20 mouse cellular contexts compared by ENCODE assay signal in the genomic region with DNA sequence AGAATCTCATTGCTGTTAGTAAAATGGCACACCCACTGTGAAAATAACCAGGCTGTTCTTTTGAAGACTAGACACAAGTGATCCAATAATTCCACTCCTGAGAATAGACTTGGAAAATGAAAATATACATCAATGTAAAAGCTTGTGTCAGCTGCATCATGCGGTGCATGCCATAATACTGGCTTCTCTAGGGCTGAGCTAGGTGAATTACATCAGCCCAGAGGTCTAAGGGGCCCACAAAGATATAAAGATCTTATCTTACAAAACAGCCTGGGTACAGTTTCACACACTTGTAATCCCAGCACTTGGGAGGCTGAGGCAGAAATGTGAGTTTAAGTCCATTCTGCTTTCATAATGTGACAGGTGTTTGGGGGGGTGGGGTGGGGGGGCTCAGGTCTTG. TPM values are rescaled to one million over a fixed set of nuclear protein-coding genes. Genes with fewer than 3 reads are reported as not detected.
"Had no signal": no experiment of that assay in that cellular context is flagged by ENCODE, and none has a peak within 500 bp of the region (broad histone marks: within the 10 kb centered on the region; RNA-seq: fewer than 3 reads in every experiment).

No protein-coding gene starts in this region.

- H3K27ac ChIP-seq: kidney, embryonic 15.5 days; limb, embryonic 12.5 days; limb, embryonic 15.5 days; liver, embryonic 14.5 days; midbrain, embryonic 10.5 days had no signal

- H3K4me2 ChIP-seq: kidney, embryonic 15.5 days; limb, embryonic 12.5 days; limb, embryonic 15.5 days; liver, embryonic 11.5 days; lung, embryonic 14.5 days had no signal

- ATAC-seq: liver, postnatal 0 days; lung, postnatal 0 days had no signal

- H3K9me3 ChIP-seq: kidney, embryonic 15.5 days; limb, embryonic 12.5 days; limb, embryonic 15.5 days; megakaryocyte, embryonic 14.5 days; midbrain, embryonic 10.5 days had no signal

- H3K4me3 ChIP-seq: kidney, embryonic 15.5 days; limb, embryonic 12.5 days; limb, embryonic 15.5 days; megakaryocyte, embryonic 14.5 days; midbrain, embryonic 10.5 days had no signal

- DNase-seq: kidney, adult 11 months; kidney, adult 8-10 months; kidney, postnatal 14 days; kidney, postnatal 4 days; left cerebral cortex, postnatal 4 days; liver, postnatal 0 days; lung, embryonic 14.5 days; midbrain, embryonic 14.5 days; thymus, adult 2 months; thymus, postnatal 14 days; thymus, postnatal 4 days had no signal

- H3K4me1 ChIP-seq: kidney, embryonic 15.5 days; limb, embryonic 12.5 days; limb, embryonic 15.5 days; midbrain, embryonic 10.5 days had no signal

- H3K9ac ChIP-seq: kidney, embryonic 15.5 days; limb, embryonic 12.5 days; limb, embryonic 15.5 days; liver, embryonic 14.5 days; liver, postnatal 0 days; lung, embryonic 14.5 days had no signal

- H3K27me3 ChIP-seq: kidney, embryonic 15.5 days; limb, embryonic 12.5 days; limb, embryonic 15.5 days; megakaryocyte, embryonic 14.5 days had no signal

RNA-seq across cellular contexts. Expression of a gene that starts 18.7 kb away (rescaled TPM):
- polyA plus RNA-seq: midbrain, embryonic 10.5 days; neural tube, embryonic 11.5 days had no signal
